Mouse (Mus musculus) brain, embryonic 18.5 days (tissue): ENCODE measurements at regions not wholly inside any gene's neighbourhood (a gene's known extent, or its start where the extent isn't known, plus 50 kb on each side); places are given as distances from the start of the nearest gene placed in this dataset.
"Not testable (repeated sequence)": the region's sequence is repeated elsewhere in the genome, so short reads cannot be mapped to it uniquely, and the experiment has no call there.

ENCODE experiments used
- DNase-seq: peaks from one replicate; pipeline ENCODE4 v3.0.0-alpha.2; 2012; ENCODE audit warnings: low read depth, low spot score

DNA sequence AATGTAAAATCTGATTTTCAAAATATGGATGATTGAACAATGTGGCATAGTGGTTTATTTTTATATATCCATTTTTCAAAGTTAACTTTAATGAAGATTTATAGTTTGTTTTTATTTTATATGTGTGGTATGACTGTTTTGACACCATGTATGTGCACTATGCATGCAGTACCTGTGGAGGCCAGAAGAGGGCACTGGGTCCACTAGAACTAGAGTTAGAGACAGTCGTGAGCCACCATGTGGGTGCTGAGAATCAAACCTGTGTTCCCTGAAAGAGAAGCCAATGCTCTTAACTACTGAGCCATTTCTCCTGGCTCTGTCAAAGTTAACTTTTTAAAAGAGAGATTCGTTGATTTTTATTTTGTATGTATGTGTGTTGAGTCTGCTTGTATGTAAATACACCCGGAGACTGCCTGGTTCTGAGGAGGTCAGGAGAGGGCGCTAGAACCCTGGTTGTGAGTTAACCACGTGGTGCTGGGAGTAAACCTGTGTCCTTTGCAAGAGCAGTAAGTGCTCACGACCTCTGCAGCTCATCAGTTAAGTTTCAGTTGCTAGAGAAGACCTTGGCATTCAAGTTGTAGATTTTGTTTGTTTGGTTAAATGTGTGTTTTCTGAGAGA, 266.3 kb upstream of the Nr5a2 start:
- no peak for DNase-seq

DNA sequence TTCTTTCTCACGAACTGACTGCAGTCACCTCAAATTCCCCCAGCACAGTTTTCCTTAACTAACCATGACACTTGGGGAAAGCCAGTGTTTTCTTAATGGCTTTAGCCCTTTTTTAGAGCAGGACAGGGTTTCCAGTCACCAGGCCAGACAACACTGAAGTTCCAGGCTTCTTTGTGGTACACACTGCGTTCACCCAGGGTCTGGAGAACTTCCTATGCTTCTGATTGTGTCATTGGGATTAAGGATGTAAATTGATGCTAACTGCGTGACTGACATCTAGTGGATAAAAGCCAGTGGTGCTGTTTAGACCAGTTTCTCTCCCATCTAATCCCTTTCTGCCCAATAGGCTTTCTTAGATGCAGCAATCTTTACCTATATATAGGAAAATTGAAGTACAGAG, 265.2 kb upstream of the Nr5a2 start:
- DNase-seq, result peak; percentile 60

DNA sequence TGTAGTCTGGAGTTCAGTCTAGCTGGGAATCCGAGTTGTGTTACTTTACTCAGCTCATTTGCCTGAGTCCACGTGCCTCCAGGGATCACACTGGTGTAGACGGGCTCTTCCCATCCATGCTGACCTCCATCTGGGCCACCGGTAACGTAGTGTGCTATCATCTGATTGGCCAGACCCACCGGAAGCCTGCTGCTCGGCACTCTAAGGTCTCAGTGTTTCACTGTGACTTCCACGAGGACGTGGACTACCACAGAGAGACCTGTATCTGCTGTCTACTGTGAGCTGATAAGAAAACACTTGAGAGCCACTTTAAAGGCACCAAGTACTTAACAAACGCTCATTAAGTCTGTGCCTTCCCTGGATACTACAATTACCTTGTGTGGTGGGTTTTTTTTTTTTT, 262.8 kb upstream of the Nr5a2 start:
- no peak for DNase-seq

DNA sequence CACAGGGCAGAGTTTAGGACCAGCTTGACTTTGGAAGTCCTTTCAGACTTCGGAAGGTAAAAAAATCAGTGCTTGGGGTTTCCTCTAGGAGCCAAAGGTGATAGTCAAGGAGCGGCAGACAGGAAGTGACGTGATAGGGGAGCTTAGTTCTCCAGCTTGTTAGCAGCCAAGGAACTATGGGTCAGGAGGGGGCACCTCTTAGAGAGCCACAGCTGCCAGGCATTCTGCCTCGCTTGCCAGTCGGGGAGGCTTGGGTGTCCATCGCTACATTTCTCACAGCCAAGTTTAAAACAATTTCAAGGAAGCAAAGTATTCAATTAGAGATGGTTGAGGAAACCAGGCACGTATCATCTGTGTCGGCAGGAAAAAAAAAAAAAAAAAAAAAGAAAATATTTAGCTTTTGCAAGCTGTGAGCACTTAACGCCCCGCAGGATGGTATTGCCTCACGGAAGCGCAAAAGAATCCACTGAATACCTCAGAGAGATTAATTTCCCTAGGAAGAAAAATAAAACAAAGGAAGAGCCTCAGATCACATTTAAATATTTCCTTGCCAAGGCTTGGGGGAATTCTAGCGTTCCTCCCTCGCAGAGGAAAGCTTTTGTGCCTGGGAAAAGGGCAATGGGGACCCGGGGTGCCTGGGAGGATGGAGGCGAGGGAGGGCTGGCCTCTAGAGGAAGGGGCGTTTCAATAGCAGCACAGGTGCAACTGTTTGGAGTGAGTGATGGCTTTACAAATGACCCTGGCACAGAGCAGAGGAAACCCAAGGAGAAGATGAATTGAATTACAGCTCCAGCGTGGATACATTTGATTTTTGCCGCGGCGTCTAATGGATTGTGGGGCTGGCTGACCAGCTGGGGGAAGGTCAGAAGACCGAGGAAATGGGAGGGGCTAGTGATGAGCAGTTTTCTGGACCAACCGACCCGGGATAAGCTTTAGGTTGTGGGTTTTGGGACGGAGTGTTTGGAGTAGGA, 261.1 kb upstream of the Nr5a2 start:
- DNase-seq, result no peak

DNA sequence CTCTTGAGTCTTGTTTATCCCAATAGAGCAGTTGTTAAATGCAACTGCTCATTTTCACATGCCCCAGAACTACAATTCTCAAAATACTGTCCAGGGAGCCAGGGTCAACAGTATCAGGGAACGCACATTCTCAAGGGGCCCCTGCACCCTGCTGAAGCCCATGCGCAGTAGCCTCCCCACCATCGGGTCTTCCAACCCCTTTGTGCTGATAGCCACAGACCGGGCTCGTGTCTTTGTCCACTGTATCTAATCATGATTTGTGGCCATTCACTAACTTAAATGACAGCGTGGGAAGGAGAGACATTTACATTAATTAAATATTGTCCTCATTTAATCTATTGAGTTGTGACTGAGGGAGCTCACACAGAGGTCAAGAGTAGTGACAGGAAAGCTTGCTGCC, 260.0 kb upstream of the Nr5a2 start:
- DNase-seq, result no peak

DNA sequence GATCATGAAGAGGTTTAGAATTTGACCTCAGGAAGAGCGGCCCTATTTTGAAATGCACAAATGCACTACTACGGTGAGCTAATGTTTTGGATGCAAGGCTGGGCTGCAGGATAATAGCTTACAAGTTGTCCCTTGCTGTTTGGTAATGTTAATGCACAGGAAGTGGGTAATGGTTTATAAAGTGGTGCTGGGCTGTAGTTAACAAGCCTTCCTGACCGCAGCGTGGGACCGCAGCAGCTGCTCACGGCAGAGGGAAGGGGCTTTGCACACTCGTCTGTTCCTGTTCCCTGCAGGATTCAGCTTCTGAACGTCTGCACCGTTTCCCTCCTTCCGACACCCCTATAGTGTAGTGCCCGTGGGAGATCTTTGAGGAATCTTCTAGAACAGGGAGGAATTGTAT, 258.4 kb upstream of the Nr5a2 start:
- no peak for DNase-seq

DNA sequence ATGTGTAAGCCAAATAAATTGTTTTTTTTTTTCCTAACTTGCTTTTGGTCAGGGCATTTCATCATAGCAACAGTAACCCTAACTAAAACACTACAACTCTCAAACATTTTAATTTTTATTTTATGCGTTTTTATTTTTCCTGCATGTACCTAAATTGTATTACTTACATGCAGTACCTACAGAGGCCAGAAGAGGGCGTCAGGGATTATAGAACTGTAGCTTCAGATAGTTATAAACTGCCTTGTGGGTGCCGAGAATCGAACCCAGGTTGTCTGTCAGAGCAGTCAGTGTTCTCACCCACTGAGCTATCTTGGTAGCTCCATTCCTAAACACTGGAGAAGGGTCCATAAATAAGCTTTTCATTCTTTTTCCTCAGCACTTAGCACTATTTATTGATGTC, 257.8 kb upstream of the Nr5a2 start:
- no peak for DNase-seq

DNA sequence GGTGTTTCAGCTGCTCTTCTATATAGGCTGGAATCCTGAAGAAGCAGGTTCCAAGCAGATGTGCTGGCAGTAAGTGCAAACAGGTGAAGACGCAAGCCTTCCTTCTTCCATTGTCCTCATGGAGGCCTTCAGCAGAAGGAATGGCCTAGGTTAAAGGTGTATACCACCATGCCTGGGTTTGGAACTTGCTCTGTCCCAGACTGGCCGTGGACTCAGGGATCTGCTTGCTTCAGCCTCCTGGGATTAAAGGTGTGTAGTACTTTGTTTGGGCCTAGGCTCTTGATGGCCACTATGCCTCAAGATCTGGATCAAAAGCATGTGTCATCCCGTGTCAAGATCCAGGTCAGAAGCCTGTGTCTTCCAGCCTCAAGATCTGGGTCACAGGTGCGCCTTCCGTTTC, 257.0 kb upstream of the Nr5a2 start:
- DNase-seq, result no peak

DNA sequence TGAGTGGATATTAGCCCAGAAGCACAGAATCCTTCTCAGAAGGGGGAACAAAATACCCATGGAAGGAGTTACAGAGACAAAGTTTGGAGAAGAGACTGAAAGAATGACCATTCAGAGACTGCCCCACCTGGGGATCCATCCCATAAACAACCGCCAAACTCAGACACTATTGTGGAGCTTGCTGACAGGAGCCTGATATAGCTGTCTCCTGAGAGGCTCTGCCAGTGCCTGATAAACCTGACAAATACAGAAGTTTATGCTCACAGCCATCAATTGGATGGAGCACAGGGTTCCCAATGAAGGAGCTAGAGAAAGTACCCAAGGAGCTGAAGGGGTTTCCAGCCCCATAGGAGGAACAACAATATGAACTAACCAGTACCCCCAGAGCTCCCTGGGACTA, 254.1 kb upstream of the Nr5a2 start:
- not testable (repeated sequence) for DNase-seq

DNA sequence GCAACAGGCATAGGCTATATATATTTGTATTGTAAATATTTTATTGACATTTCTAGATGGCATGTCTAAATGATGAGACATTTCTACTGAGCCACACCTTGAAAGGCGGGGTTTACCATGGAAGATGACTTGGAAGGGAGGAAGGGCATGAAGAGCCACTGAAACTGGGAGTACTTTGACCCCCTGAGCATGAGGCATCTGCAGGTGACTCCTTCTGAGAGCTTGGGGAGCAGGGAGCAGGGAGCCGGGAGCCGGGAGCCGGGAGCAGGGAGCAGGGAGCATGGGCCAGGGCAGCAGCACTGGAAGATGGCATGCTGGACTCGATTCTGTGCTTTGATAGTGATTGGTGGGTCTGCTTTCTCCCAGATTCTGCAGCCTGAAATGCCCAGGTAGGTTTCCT, 253.5 kb upstream of the Nr5a2 start:
- no peak for DNase-seq

DNA sequence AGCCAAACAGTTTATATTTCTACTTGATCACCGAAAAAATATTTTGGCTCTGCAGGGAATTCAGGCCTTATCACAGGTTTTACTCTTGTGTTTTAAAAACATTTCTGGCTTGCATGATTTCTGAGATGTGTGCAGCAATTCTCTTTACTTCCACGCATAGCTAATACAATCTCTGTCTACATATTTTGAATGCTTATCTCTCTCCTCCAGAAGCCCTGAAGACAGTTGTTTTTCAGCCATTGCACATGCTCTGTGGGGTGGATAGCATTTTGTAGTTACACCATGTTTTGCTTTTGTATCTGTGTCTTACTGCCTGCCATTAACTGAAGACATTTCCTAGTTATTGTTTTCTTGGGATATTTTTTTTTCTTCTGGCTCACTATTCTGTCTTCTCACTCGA, 252.6 kb upstream of the Nr5a2 start:
- DNase-seq, result no peak

DNA sequence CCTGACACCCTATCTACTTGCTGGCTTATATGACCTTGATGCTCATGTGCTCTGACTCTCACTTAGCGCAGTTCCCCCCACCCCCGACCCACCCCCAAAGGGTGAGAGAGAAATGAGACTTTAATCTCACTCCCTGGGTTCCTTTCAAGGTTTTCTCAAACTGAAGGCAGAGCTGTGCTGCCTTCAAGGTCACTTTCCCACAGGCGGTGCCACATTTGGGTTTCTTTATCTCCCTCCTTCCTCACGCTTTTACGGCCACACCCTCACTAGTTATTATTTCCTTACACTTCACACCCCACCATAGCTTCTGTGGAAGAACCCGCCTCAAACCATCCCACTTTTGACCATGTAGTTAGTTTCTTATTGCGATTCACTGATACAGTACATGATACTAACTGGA, 244.1 kb upstream of the Nr5a2 start:
- no peak for DNase-seq

DNA sequence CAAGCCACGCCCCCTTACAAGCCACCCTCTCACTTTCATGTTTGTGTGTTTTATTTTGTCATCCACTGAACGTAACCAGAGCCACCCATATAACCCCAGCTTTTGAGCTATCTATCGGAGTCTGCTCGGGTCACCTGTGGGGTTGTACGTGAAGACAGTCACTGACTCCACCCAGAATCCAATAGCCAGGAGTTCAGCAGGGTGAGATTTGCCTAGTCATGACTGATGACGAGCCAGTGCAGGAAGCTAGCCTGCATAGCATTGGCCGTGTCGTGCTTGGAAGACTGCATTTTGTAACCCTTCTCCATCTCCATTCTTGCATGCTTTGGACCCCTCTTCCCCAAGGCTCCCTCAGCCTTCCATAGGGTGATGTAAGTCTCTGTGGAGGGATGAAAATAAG, 243.3 kb upstream of the Nr5a2 start:
- DNase-seq, result no peak

DNA sequence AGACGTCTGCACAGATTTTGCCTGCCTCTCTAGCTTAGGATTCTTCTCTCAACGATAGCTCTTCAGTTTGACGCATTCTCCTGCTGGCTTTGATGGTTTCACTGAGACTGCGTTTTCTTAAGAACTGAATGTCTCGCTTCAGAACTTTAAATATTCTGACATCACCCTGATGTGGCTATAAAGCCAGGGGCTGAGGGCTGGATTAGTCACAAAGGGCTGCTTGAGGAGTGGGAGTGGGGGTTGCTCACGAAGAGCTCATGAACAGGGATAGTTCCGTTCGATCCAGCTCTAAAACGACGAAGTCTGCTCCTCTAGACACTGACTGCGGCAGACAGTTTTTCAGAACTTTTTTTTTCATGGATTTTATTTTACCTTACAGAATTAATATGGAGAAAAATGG, 240.7 kb upstream of the Nr5a2 start:
- no peak for DNase-seq

DNA sequence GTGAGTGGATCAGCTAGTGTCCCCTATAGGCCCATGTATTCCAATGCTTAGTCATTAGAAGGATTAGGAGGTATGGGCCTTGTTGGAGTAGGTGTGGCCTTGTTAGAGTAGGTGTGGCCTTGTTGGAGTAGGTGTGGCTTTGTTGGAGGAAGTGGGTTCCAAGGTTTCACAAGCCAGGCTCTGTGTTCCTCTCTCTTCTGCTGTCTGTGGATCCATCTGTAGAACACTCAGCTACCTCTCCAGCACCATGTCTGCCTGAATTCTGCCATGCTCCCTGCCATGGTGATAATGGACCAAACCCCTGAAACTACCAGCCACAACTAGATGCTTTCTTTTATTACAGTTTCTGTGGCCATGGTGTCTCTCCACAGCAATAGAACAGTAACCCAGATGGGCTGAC, 235.7 kb upstream of the Nr5a2 start:
- DNase-seq, result no peak

DNA sequence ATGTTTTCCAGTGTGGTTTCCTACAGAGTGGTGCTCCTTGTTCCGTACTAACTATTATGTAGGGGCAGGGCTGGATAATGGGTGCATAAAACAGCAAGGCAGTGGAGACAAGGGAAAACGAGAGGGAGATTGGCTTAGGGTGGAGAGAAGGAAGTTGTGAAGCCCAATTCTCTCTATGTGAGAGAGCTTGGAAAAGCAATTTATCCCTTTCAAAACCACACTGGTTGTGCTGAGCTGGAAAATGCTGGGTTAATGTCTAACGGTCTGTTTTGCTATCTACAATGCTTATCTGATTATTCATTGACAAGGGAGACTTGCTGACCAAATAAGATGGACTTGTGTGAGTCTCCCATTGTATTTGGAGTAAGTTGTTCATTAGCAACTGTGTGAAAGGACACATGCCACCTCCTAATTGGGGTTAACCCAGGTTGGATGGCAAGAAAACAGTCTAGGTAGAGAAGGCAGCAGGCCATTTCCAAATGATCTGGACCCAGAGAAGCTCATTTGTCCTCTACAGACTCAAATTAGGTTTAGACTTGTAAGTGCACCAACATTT, 234.9 kb upstream of the Nr5a2 start:
- DNase-seq, result no peak

DNA sequence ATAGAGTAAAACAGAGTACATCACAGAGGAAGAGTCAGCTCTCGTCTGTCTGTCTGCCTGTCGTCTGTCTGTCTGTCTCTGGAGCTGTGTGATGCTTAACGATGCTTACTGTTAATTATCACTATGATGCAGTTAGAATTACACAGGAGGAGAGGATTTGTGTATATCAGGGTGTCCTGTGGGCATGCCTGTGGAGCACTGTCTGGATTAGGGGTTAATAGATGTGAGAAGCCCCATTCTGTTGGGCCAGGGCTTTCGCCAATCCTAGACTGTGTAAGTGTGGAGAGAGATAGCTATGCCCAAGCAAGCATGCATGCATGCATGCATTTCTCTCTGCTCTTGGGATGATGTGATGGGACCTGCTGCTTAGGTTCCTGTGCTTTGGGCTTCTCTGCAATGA, 218.0 kb upstream of the Nr5a2 start:
- no peak for DNase-seq

DNA sequence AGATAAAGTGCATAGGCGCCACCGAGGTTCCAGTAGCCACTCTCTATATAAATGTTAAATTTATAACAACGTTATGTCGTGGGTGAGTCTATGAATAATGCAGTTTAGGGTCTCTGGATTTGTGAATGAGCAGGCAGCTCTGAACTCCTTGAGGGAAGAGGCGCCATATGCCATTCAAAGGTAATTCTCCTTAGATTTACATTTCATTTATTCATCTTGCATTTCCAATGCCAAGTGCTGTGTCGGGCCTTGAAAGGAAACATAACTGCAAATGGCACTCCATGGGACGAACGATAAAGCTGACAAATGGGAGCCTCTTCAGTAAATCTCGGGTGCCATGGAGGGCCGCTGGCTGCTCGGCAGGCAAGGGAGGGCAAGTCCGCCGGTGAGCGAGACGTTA, 216.4 kb upstream of the Nr5a2 start:
- DNase-seq, result no peak

DNA sequence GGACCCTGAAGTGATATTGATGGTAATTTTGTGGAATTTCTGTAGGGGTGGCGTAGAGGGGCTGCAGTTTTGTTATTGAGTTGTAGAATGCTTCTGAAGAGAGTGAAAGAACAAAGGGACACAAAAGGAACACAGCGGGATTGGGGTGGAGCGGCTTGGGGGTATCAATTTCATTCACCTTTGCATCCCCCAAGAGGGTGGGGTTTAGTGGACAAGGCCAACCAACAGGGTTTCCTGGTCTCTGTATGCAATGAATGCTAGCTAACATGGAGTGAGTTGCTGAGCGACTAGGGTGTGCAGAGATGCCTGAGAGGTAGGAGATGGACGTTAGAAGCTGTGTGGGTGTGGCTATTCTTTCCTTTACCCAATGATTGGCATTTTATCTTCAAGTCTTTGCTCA, 213.8 kb upstream of the Nr5a2 start:
- no peak for DNase-seq

DNA sequence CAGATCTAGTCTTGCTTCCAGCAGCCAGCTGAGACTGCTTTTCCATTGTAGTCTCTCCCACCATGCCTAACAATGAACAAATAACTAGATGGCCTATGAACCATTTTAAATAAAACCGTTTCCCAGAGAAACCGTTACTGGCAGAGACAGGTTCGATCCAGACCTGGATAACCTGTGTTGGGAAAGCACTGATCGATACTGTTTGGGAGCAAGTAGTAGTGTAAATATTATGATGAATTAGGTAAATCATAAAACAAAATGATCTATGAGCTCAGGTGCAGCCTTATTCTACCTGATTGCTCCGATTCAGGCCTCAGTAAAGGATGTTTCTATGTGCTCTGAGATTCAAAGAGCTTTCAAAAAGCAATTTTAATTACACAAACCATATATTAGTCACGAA, 211.9 kb upstream of the Nr5a2 start:
- no peak for DNase-seq

DNA sequence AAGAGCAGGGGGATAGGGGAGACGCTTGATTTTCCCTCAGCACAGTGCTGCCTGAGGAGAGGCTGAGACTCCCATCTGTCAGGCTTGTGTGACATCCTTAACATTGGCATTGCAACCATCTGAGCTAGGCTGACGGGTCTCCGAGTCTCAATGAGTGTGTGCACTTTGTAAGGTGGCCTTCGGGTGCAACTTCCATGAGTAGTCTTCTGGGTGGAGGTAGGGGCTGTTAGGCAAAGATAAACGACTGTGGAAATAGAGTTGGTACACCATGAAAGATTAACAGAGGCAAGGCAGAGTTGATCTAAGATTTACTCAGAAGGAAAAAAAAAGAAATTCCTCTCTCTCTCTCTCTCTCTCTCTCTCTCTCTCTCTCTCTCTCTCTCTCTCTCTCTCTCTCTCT, 211.2 kb upstream of the Nr5a2 start:
- DNase-seq, result no peak

DNA sequence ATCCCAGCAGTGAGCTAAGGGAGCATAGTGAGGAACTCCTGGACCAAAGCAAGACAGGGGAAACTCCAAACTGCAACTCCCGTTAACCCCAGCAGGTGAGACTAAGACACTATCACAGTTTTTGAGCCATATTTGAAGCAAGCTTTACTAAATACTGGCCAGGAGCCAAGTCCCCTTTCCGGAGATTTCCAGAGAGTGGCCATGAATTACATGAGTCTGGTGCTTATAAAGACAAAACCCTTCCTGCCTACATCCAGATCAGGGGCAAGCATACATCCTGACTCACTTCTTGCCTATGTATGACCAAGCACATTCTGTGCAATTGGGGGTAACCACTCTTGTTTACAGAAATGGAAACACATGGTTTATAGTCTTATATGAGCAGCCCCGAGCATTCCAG, 187.6 kb upstream of the Nr5a2 start:
- no peak for DNase-seq
